Mouse (Mus musculus) lung, postnatal 4 days (tissue): Measurements from ENCODE around the gene Rassf4.

Experiments used
- DNase-seq, 2 experiments: peaks; one replicate each; pipeline ENCODE4 v3.0.0; 2021

Gene Rassf4

DNA sequence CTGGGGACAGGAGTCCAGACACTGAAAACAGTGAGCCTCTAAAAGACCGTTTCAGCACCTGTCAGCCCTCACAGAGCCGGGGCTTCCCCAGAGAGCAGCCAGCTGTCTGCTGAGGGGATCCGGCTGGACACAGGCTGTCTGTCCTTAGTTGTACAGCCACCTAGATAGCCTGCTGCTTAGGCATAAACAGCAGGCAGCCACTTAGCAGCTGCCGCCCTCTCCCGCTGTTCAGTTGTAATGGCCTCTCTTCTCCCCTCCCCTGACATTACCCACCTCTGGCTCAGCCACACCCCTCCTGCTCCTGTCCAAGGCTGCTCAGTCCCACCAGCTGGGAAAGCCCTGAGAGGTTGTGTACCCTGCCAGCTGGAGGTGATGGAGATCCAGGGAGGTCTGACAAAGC lies 2.7 kb downstream of the Rassf4 start:
- peak in 1 of 2 experiments; percentile 59 for DNase-seq

DNA sequence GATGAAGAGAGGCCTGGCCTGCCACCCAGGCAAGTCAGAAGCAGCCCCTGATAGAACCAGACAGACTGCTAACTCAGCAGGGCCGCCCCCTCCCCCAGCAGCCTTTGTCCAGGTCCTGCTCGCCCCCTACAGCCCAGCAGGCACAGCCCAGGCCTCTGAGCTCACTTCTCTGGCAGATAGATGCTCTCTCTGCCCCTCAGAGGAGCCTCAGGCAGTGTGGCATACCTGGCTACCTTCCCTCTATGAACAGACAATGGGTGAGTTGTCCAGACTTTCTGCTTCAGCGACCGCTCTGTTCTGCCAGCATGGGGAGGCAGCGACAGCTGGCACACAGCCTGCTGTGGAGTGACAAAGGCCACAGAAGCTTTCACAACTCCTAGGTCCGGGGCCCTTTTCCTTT lies 3.6 kb downstream of the Rassf4 start:
- no peak for DNase-seq

DNA sequence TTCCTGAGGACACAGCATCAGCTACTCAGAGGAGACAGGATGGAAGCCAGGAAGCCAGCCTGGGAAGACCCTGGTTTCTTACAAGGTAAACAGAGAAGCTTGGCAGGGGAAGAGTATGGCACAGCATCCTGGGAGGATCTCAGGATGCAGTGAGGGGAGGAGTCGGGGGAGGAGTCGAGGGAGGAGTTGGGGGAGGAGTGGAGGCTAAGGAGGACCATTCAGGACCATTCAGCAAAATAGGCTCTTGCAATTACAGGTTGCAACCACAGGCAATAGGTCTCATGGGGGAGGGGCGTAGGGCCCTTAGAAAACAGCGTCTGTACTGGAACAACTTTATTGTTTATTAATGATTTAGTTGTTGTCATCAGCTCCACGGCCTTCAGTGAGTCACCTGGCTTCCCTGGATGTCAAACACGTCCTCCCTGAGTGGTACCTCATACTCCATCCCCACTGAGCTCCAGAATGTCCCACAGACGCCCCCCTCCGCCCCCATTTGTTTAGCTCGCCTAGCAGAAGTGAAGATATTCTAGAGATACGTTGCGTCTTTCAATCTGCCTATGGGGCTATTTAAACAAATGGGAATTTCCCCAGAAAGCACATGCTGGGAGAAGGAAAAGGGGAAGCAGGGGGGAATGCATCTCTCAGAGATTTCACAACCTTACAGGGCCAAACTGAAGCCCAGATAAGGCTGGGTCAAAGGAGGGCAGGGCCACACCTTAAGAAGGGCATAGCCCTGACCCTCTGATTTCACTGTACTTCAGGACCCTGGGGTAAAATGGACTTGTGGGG lies 4.9 kb downstream of the Rassf4 start:
- peak in 1 of 2 experiments; percentile 38 for DNase-seq

DNA sequence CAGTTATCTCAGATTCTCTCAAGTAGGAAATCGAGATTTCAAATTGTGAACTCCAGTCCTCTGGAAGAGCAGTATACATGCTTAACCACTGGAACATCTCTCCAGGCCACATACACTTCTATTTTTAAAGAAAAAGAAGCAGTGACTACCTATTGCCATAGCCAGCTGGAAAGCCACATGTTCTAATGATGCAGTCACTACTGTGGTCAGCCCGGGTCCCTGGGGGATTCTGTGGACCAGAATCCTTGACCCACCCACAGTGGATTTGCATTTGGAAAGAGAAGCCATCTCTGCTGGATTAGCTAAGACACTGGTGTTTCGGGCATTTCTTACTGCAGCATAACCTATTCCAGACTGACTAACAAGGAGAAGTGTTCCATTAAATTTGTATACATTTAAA lies 6.4 kb downstream of the Rassf4 start:
- no peak for DNase-seq

DNA sequence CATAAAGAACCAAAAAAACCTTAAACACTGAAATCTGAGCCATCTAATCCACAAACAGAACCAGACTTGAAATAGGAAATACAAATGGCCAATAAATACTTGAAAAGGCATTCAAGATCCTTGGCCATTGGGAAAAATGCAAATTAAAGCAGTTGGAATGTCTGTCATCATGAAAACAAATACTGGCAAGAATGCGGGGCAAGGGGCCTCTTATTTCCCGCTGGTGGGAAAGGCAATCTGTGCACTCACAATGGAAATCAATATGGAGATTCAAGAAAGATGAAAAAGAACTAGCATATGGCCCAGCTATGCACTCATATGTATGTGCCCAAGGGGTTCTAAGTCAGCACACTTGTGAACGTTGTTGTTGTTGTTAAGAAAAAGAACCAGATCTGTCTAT lies 6.9 kb downstream of the Rassf4 start:
- no peak for DNase-seq

DNA sequence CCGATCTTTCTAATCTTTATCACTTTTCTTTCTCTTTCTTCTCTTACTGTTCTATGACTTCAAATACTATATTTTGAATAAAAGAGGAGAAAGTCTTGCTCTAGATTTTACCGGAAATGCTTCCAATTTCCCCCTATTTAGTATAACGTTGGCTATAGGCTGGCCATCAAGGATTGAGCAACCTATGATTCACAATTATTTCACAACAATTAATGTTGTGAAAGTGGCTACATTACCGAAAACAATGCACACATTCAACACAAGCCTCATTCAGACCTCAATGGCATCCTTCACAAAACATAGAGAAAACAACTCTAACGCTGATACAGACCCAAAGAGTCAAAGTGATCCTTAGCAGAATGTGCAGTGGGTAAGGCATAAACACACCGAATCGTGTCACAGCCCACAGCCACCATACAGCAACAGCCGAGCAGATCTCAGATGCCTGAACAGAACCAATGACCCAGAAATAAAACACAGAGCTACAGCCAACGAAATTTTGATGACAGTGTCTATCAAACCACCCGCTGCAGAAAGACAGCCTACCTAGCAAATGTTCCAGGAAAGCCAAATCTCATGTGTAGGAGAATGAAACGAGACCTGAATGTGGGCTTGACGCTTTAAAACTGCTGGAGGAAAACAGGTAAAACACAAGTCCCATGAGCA lies 7.5 kb downstream of the Rassf4 start:
- no peak for DNase-seq

DNA sequence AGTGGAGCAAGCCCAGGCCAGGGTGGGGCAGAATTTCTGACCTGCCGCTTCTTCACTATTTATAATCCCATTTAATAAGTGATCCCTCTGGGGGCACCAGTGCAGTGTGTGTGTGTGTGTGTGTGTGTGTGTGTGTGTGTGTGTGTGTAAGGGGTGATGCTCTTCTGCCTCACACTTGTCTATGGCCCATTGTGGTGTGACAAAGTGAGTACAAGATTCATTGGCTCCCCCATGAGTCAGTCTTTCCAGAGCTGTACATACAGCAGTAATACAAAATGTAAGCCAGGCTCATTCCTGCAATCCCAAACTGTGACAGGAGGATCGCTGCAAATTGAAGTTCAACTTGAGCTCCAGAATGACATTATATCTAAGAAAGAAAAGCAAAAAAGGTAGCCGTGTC lies 8.9 kb downstream of the Rassf4 start:
- no peak for DNase-seq

DNA sequence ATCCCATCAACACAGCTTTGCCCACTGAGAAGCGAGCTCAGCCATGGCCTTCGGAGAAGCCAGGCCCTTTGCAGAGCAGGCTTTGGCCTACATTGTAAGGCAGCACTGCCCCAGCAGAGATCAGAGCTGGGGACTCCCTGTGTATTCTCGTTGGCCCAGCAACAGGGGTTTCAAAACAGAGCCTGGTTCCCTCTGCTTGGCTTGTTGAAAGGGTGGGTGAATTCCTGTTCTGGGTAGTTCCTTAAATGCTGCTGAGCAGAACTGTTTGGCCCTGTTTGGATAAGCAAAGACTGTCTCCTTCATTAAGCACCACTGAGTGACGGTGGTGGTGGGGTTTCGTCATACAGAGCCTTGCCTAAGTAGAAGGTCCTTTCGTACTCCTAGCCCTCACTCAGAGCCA lies 9.7 kb downstream of the Rassf4 start:
- DNase-seq = peak; percentile 39 to 54

DNA sequence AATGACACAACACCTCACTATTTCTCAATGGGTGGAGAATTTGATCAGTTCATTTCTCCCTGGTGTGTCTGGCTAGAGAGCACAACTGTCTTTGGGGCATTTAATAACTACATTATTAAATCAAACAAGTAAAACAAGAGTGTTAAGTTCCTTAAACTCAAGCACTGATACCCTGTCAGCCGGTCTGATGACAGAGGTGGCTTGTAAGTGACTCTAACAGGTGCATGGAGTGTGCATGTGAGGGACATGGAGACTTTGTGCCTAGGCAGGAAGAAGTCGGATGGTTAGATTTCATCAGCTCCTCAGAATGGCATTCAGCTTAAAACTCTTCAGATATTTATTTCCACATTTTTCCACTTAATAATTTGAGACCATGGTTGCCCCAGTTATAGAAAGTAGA lies 10.4 kb downstream of the Rassf4 start:
- DNase-seq = no peak

DNA sequence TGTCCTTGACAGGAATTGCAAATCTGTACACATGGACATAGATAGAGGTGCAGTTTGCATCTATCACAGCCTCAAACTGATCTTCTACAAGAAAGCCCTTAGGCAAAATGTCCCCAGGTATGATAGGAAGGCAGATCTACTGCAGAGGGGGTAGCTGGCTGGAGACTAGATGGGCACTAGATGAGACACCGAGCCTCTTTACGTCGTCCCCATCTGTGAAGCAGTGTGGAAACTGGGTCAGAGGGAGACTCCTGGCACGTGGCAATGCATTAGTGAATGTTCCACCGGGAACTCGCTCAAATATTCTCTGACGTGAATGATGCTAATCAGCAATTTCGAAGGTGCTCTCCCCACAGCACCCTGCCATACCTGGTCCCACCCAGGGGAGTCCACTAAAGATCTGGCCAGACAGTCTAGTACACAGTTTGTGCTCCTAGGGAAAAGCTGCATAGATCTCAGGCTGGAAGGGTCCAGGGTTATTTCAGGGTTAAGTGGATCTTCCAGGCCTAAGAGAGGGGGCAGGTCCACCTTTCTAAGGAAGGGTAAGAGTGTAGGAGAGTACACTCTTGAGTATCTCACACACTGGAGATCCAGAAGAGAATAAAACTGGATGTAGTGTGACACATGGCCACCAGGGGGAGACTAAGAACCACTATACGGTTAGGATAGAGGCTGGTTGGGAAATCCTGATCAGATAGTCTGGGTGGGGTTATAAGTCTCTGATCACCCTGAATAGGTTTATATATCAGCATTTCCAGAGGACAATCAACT lies 19.9 kb downstream of the Rassf4 start:
- peak in 1 of 2 experiments; percentile 60 for DNase-seq

DNA sequence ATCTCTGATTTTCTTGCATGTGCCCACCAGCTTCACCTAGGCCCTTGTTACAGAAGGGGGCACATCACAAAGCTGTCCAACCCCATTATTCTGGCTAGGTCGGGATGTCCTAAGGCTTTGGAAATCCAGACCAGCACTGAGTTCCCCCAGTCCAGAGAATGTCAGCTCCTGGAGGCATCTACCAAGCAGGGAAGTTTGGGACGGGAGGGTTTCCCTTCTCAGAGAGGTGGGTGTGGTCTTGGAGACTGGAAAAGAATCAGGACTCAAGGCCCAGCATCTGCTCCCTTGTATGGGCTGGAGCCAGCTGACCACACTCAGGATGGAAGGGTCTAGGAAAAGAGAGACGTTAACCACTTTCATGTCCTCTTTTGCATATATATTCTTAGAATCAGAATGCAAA lies 20.6 kb downstream of the Rassf4 start:
- no peak for DNase-seq

DNA sequence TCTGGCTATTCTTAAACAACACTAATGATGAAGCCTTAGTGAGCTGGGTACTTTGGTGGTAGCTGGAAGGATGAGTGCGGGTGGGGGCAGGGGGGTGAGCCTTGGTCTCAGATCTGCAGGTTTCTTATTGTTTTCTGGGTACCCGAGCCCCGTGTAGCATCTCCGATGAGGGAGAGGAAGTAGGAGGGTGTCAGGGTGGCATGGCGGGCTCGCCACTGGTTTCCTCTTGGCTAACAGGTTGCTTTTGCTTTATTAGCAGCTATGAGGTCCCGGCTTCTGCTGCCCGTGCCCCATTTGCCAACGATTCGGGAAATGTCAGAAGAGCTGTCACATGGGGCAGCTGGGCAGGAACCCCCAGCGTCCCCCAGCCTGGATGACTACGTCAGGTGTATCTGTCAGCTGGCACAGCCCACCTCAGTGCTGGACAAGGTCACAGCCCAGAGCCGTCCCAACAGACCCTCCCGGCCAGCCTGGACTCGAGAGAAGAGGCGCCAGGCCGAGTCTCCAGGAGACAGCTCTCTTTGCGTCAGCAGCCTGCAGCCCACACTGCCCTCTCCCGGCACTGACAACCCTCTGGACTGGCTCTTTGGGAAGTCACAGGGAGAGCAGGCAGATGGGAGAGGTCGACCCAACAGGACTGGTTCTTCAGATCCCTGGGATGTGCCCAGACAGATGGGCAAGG lies 22.2 kb downstream of the Rassf4 start:
- DNase-seq = peak; percentile 76 to 78

DNA sequence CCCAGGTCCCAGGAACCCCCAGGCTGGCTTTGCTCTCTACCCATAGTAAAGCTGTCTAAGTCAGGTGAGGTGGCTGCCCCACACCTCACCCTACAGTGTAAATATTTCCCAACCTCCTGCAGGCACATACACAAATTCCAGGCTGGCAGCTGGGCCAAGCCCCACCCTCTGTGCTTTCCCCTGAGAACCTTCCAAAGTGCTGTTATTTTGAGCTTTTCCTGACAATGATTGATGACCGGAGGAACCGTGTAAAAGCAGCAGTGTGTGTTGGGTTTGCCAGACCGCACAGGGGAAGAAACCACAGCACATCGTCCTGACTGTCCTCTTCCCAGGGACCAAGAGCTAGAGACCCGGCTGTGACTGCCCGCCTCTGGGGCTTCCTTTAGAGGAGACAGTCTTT lies 23.3 kb downstream of the Rassf4 start, which contains the start of gene Depp1:
Gene Depp1, plus strand, starts transcription at position 204 of the 400 bp plus-strand sequence.
- peak; percentile 75 to 86 for DNase-seq

DNA sequence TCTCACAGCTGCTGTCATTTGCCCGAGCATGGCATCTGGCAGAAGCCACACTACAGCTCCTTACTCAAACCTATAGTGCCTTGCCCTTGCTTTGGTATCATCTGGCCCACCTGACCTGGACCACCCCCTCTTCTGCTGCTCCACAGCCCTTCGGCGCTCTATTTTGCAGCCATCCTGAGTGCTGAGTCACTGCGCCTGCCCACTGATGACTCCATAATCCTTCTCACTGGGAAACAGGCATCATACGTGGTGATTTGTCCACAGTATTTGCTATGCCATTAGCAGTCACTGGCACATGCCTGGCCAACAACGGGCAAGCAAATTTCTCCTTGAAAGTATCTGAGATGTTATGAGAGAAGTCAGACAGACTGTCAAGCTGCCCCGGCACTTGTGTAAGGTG lies 23.9 kb downstream of the Rassf4 start:
- DNase-seq = peak in 1 of 2 experiments; percentile 45

DNA sequence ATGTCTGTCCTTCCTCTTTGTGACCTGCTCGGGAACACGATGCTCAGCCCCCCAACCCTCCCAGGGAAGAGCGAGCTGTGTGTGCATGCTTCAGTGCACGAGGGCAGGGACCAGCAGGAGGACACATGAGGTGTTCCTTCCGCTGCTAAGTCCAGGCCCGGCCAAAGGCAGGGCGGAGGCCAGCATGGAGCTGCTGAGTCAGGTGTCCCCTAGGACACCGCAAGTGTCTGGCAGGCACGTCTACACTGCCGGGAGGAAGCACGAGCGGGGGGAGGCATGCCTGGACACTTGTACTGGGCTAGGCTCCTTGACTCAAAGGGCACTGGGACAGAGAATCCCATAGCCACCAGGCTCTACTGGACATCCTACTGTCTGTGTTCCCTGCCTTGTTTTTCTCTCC lies 26.0 kb downstream of the Rassf4 start:
- DNase-seq = peak in 1 of 2 experiments; percentile 36

DNA sequence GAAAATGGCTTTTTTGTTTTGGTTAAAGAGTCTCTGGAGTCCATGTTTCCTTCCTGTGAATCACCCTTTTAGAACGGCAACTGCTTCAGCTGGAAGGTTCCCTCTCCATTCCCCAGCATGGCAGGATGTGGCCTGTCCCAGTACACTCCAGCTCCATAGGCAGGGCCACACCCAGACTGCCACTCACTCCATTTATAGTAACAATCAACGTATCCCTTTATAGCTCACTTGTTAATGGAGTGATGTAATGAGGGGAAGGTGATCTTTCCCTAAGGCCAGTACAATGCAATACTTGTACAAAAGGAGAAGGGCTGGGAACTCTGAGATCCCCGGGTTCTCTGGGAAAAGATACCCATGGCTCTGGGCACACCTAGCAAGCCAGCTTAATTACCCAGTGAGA lies 29.4 kb downstream of the Rassf4 start:
- peak; percentile 50 to 69 for DNase-seq

DNA sequence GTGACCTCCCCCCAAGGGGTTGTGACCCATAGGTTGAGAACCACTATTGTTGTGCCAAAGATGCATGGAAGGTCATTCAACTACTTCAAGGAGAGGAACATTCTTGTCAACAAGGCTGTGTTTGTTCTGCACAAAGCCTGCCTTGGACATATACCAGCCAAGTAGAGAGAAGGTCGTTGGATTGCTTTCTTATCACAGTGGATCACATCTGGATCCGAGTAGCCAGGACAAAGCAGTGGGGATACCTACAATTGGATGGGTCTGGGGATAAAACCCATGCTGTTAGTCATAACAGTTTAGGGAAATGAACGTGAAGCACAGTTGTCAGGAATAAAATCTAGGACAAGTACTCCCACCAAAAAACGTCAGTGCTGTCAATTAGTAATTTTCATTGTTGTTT lies 29.9 kb downstream of the Rassf4 start:
- no peak for DNase-seq

DNA sequence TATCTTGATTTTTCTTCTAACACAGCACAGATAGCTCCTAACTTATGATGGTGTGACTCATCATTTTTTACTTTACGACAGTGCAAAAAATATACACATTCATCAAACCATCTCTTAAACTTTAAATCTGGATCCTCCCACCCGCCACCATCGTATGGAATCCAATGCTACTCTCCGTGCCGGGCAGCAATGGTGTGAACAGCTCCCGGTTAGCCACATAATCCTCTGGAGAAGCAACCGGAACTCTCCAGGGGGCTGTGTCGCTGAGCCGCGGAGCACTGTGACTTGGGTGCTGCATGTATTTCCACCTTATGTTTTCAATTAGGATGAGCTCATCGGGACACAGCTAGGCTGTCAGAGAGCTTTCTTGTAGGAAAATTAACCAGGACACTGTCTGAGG lies 30.8 kb downstream of the Rassf4 start:
- no peak for DNase-seq

DNA sequence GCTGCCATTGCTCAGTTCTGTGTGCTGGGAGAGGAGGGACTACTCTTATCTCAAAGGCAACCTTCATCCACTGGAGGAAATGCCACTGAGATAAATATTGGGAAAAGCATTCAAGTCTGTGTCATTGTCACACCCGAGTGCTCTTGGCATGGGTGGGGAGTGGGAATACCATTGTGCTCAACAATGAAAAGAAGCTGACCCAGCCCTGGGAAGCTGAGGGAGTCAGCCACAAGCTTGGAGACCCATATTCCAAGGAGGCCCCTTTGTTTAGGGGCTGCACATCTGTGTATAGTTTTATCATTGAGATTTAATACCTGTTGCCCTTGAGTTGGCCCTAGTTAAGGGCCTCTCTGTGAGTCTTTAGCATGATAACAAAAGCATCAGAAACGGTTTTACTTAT lies 34.1 kb downstream of the Rassf4 start:
- DNase-seq = peak in 1 of 2 experiments; percentile 49

DNA sequence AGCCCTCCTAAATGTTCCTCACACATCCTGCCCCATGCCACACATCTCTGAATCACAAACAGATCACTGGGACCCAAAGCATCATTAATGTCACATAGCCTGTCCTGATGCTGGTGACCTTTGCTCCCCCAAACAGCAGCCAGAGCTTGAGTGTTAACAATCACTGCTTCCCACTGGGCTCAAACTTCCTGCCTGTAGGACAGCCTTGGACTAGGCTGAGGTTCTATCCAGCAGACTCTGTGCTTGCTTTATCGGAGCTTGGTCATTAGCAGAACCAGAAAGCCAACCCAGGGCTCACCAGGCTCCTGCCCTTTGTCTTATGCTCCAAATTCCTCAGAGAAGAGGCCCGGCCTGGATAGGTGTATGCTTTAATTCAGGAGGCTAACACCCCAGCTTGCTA lies 34.9 kb downstream of the Rassf4 start:
- no peak for DNase-seq

DNA sequence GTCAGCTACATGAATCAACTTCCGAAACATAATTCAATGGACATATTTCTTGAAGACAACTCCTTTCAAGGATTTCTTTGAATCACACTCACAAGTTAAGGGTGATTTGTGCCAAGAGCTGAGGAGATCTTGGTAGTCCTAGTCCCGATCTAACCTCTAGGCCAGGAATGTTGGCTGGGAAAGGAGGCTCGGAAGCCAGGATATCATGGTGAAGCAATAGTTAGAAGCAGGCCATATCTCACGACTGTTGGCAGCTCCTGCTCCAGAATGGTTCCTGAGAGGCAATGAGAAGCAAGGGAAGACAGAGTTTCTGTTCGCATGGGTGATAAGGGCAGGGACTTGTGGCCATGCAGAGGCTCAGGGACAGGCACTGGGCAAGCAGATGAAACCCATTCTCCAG lies 36.3 kb downstream of the Rassf4 start:
- no peak for DNase-seq

DNA sequence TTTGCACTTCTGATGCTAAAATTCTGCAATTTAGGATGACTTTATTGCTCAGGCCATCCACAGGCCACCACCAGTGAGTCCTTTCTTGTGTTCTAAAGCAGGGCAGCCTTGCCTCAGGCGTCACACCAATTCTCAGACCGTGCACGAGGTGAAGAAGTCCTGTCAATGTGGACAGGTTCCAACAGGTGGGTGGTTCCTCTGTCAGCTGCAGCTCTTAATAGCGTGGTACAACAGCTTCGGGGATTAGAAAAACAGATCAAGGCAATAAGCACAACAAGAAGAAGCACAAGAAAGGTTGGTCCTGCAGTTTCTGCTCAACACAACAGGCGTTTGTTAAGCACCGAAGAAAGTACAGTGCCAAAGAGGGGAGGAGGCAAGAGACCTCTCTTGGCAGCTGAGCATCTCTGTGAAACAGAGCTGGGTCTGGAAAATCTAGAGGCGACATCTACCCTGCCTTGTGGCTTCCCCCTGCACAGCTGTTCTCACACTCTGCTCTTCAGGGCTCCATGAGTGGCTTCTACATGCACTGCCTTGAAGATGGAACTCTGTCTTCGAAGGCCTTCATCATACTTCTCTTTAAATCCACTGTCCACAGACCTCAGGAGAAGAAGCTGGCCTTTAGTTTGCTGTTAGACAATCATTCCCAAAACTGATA lies 37.0 kb downstream of the Rassf4 start:
- no peak for DNase-seq
